Mouse (Mus musculus): ENCODE measurements at regions not wholly inside any gene's neighbourhood (a gene's known extent, or its start where the extent isn't known, plus 50 kb on each side); places are given as distances from the start of the nearest gene placed in this dataset.

GRCm38 (mm10) chr9:118204456-118204855 is 54.5 kb upstream of the Cmc1 start:
- H3K27me3 ChIP-seq = peaks cover 15% of the 10 kb centered on the region
- CTCF ChIA-PET = no interaction called here
- POLR2A ChIA-PET = no interaction called here
- DNase-seq (ENCODE audit: low read depth, low spot score) (no peak), ATAC-seq (no peak)
- TF ChIP-seq CTCF (IDR thresholded peaks at IDR 0.05) = no peak
- in situ Hi-C loops (cut with MboI; ENCODE audit: low pct_unique_long_range_greater_than_20kb) = no loop called here

DNA sequence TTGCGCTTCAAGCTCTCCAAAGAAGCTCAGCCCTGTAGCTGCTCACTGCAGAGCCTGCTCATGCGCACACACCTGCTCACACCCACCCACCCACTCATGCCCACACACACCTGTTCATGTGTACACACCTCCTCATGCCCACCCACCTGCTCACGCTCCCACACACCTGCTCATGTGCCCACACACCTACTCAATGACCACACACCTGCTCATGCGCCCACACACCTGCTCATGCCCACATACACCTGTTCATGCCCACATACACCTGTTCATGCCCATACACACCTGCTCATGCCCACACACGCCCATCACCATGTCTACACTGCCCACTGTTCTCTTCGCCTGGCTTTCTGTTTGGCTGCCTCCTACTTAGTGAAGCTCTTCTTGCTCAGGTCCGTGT is 56.5 kb upstream of the Cmc1 start:
- DNase-seq (ENCODE audit: low read depth, low spot score) (no peak), ATAC-seq (no peak)
- ChIA-PET CTCF (no interaction called here), POLR2A (no interaction called here)
- no peak for TF ChIP-seq CTCF (IDR thresholded peaks at IDR 0.05)
- in situ Hi-C loops (cut with MboI; ENCODE audit: low pct_unique_long_range_greater_than_20kb) = no loop called here
- H3K27me3 ChIP-seq = peaks cover 15% of the 10 kb centered on the region

DNA sequence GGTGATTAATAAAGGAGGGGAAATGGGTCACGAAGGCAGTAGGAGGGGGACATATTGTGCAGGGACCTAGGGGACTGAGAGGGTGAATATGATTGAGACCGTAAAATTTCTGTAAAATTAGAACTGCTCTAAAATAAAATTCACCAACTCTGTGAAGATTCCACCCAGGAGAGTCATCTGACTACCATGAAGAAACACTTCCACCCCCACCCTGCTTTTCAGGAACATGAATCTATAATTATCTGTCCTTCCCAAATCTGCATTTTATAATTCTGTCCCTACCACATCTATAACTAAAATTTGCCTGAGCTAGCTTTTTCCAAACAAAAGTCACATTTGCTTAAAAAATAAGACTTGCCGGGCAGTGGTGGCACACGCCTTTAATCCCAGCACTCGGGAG is 69.7 kb upstream of the Cmc1 start:
- ChIA-PET POLR2A (no interaction called here), CTCF (no interaction called here)
- H3K27me3 ChIP-seq = no peaks in the 10 kb centered on the region
- DNase-seq (ENCODE audit: low read depth, low spot score) = no peak
- ATAC-seq = no peak
- in situ Hi-C loops (cut with MboI; ENCODE audit: low pct_unique_long_range_greater_than_20kb) = no loop called here
- TF ChIP-seq CTCF (IDR thresholded peaks at IDR 0.05) = no peak

GRCm38 (mm10) chr9:118221186-118221585 is 71.2 kb upstream of the Cmc1 start:
- in situ Hi-C loops (cut with MboI; ENCODE audit: low pct_unique_long_range_greater_than_20kb) = no loop called here
- POLR2A ChIA-PET = no interaction called here
- DNase-seq (ENCODE audit: low read depth, low spot score) = no peak
- CTCF ChIA-PET = no interaction called here
- no peak for ATAC-seq
- peaks cover 5% of the 10 kb centered on the region for H3K27me3 ChIP-seq
- TF ChIP-seq CTCF (IDR thresholded peaks at IDR 0.05) = no peak

- no peak for TF ChIP-seq CTCF (IDR thresholded peaks at IDR 0.05)
- POLR2A ChIA-PET = no interaction called here
- ATAC-seq (no peak), DNase-seq (ENCODE audit: low read depth, low spot score) (no peak)
- peaks cover 21% of the 10 kb centered on the region for H3K27me3 ChIP-seq
- CTCF ChIA-PET = no interaction called here
- in situ Hi-C loops (cut with MboI; ENCODE audit: low pct_unique_long_range_greater_than_20kb) = no loop called here
Measured at GRCm38 (mm10) chr9:118227401-118228061, 77.6 kb upstream of the Cmc1 start.

DNA sequence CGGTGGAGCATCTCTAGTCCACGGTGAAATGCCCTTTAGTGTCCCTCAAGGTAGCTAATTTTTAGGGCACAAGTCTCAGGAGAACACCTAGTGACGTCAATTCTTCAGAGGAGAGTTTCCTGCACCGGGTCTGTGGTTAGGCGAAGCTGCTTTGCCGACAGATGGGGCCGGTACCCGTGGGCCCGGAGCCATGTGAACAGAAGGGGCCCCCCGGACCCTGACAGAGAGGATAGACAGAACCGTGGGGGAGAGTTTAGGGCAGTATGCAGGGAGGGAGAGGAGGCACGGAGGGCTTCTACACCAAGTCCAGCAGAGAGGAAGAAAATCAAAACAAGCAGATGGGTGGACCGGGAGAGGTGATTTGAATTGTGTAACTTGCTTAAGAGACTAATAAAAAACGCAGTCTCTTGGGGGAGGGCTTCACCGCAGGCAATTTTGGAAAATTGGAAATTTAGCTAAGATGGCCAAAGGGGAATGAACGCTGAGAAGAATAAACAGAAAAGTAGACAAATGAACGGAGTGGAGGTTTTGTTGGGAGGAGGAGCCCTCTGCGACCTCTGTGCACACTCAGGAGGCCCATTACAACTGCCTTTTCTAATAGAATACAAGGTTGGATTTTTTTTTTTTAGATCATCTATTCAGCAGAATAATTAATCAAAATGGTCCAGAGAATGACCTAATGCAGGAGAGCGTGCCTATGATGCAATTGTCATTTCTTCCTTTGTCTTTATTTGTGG is 78.9 kb upstream of the Cmc1 start:
- ATAC-seq (no peak), DNase-seq (ENCODE audit: low read depth, low spot score) (no peak)
- TF ChIP-seq CTCF (IDR thresholded peaks at IDR 0.05) = no peak
- in situ Hi-C loops (cut with MboI; ENCODE audit: low pct_unique_long_range_greater_than_20kb) = no loop called here
- H3K27me3 ChIP-seq = peaks cover 24% of the 10 kb centered on the region
- CTCF ChIA-PET = no interaction called here
- POLR2A ChIA-PET = no interaction called here

- CTCF ChIA-PET = no interaction called here
- in situ Hi-C loops (cut with MboI; ENCODE audit: low pct_unique_long_range_greater_than_20kb) = no loop called here
- peaks cover 16% of the 10 kb centered on the region for H3K27me3 ChIP-seq
- no peak for TF ChIP-seq CTCF (IDR thresholded peaks at IDR 0.05)
- POLR2A ChIA-PET = no interaction called here
- no peak for DNase-seq (ENCODE audit: low read depth, low spot score)
- ATAC-seq = no peak
Measured at GRCm38 (mm10) chr9:118240711-118241110, 90.7 kb upstream of the Cmc1 start.

GRCm38 (mm10) chr9:118246820-118247628 is 97.0 kb upstream of the Cmc1 start:
- ChIA-PET CTCF (no interaction called here), POLR2A (no interaction called here)
- ATAC-seq (no peak), DNase-seq (ENCODE audit: low read depth, low spot score) (no peak)
- in situ Hi-C loops (cut with MboI; ENCODE audit: low pct_unique_long_range_greater_than_20kb) = no loop called here
- peaks cover 13% of the 10 kb centered on the region for H3K27me3 ChIP-seq
- TF ChIP-seq CTCF (IDR thresholded peaks at IDR 0.05) = no peak

- ChIA-PET POLR2A (interaction anchor here (0.8 kb wide), 1 partner anchor 195 kb away, joined by 4 read pairs; no protein-coding TSS in a partner anchor), CTCF (no interaction called here)
- no peak for TF ChIP-seq CTCF (IDR thresholded peaks at IDR 0.05)
- in situ Hi-C loops (cut with MboI; ENCODE audit: low pct_unique_long_range_greater_than_20kb) = no loop called here
- no peak for DNase-seq (ENCODE audit: low read depth, low spot score)
- peaks cover 18% of the 10 kb centered on the region for H3K27me3 ChIP-seq
- no peak for ATAC-seq
Measured at GRCm38 (mm10) chr9:118253829-118254228, 103.9 kb upstream of the Cmc1 start.

DNA sequence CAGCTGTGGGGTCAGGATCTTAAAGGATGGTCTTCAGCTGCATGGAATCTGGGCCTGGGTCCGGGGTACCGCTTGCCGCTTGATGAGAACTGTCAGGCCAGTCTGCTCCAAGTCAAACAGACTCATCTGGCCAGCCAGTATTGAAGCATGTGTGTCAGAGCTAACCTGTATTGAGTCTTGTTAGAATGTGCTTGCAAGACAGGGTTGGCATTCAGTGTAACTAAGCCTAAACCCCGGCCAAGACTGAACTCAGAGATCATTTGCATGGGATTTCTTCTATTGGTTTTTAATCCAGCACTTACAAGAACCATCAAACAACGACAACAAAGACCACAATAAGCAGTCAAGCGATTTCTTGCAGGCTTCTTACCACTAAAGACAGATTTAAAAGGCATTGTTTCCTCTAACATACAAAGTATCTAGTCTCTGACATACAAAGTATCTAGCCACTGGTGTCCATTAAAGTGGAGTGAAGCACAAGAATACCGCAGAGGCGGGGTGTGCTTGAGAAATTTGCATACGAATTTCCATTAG is 105.3 kb upstream of the Cmc1 start:
- H3K27me3 ChIP-seq = peaks cover 24% of the 10 kb centered on the region
- in situ Hi-C loops (cut with MboI; ENCODE audit: low pct_unique_long_range_greater_than_20kb) = no loop called here
- DNase-seq (ENCODE audit: low read depth, low spot score) (no peak), ATAC-seq (no peak)
- POLR2A ChIA-PET = no interaction called here
- CTCF ChIA-PET = no interaction called here
- TF ChIP-seq CTCF (IDR thresholded peaks at IDR 0.05) = no peak

DNA sequence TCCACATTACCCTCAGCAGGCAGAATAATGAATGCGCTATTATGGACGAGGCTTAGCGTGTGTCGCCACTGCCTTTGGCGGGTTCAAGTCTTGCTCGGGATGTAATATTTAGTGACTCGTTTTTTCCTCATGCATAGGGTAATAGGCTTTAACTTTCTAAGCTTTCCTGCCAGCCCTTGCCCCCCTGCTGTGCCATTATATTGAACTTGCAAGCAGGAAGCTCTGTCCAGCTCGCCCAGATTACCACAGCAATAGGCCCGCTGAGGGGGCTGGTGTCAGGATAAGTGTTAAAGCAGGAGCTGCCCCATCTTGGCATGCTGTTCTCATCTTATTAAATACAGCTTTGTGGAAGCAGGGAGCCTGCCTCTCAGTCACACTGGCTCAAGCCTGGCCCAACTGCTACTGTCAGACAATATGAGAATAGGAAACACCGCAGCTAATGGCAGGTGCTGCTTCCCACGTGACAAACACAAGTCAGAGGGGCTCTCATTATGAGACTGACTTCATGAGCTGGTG is 105.8 kb upstream of the Cmc1 start:
- no peak for ATAC-seq
- ChIA-PET POLR2A (no interaction called here), CTCF (no interaction called here)
- no peak for DNase-seq (ENCODE audit: low read depth, low spot score)
- TF ChIP-seq CTCF (IDR thresholded peaks at IDR 0.05) = no peak
- H3K27me3 ChIP-seq = peaks cover 24% of the 10 kb centered on the region
- in situ Hi-C loops (cut with MboI; ENCODE audit: low pct_unique_long_range_greater_than_20kb) = no loop called here

All from Patski (cell line).